Mouse (Mus musculus): Measurements from ENCODE around the gene Pet100.
"Not testable (repeated sequence)": the region's sequence is repeated elsewhere in the genome, so short reads cannot be mapped to it uniquely, and the experiment has no call there.

Pet100 gene

DNA sequence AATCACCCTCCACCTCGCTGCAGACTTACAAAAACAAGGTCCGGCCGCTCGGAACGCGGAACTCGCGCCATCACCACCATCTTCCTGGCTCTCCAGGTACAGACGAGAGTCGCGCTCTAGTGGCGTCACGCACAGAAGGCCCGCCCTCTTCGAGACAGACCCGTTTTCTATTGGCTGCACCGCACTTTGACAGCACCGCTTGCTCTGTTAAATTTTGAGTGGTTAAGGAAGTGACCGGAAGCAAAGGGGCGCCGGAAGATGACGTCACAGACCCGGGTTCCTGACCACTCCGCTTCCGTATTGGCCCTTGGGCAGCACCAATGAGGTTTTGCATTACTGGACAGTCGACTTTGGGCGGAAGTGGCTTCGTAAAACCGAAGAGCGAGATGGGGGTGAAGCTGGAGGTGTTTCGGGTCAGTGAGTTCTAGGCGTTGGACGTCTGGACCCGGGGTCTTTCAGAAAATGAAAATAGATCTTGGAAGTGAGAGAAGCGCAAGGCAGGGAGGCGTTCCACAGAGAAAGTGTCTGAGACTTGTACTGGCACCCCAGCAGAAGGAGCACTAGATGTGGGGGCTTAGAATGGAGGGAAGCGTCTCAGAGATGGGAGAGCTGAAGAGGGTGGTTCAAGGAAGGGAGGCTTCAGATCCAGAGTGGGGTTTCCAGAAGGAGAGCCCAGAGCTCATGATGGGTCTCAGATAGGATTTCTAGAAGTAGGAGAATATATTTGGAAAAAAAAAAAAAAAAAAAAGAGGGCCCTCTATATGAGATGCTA lies at the start of gene Pet100, which contains the start of gene Xab2:
TSS of gene Pet100 (plus strand) at position 350 of the 772 bp plus-strand sequence.
TSS of gene Xab2 (minus strand) at position 118 of the 772 bp plus-strand sequence.
- DNase-seq (ENCODE audit: low spot score): peak; percentile 99

DNA sequence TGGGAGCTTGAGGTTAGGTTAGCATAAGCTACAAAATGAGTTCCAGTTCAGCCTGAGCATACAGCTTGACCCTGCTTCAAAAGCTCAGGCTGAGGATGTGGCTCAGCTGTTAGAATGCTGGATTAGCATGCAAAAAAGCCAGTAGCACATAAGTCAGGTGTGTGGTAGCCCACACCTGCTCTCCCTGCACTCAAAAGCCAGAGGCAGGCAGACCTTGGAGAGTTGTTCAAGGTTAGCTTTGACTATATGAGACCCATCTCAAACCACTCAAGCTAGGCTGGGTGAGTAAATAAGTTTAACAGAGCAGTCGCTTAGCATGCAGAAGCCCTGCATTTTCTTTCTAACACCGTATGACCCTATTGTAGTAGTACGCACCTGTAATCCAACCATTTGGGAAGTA lies 46.8 kb upstream of the Pet100 start:
- DNase-seq (ENCODE audit: low spot score): no peak

DNA sequence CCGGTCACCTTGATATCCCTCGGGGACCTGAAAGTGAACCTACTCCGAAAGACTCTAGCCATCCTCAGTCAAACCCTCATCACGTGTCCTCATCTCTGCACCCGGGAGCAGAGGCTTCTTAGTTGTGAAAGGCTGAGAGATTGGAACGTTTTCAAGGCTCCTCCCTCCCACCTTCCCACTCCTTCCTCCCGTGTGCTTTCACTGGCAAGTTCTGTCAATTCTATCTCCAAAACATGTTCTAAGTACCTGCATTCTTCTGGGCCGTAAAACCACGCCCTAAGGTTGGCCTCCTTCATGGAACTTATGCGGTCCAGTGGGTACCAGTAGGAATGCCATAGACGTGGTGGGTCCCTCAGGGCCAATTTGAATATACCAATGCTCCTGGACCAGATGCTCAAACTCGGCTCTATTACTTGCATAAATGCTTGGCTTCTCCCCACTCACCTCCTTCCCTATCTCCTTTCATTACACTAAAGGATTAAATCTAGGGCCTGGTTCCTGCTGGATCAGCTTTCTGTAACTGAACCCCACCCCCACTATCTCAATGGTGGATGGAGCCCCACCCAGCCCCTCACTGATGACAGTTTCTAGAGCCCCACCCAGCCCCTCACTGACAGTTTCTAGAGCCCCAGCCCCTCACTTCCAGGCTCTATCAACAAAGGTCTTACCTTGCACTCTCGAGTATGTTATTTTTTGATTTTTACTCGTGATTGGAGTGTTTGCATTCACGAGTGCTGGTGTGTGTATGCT lies 45.0 kb upstream of the Pet100 start:
- no peak for DNase-seq (ENCODE audit: low spot score)

DNA sequence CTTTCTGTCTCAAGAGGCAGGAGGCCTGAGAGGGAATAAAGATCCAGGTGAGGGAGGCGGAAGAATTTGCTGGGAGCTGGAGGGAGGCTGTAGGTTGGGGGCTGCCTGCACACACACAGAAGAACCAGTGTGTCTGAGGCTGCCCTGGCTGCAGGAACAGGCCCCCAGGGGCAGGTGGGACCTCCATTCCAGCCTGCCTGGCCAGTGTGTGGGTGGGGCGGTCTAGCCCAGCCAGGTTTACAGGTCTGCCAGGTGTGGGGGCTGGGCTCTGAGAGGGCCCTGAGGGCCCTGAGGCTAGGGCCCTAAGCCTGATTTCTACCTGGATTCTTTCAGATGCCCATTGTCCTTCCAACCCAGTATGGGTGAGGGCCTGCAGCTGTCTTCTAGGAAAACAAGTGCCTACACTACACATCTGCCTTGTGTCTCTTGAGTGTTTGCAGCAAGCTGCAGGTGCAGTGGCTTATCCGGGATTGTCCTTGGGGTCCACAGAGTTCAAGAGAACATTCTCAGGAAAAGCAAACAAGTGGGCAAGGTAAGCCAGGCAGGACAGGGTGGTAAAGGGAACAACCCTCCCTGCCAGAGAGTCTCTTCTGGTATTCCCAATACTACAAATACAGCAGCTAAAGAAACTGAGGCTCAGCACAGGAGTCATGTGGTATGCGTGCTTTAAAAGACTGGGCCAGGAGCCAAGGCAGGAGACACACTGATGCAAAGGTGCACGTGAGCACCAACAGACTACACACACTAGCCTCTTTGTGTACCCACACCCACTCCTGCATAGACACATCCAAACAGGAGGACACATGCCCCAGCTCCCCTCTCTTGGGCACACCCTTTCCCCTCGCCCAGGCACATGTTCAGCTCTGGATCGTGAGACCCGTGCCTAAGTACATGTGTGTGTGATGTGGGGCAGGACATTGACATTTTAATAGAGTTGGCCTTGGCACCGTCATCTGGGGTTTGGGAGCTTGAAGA lies 41.7 kb upstream of the Pet100 start:
- DNase-seq (ENCODE audit: low spot score): no peak

DNA sequence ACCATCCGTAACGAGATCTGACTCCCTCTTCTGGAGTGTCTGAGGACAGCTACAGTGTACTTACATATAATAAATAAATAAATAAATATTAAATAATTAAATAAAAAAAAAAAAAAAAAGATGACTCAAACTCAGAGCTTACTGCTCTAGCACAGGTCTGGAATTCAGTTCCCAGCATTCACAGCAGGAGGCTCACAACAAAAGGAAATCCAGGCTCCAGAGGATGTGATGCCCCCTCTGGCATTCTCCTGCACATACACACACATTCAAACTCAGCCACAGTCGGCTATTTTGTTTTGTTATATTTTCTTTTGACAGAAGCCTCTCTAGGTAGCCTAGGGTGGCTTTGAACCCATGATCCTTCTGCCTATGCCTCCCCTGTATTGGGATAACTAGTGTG lies 39.4 kb upstream of the Pet100 start:
- DNase-seq (ENCODE audit: low spot score): not testable (repeated sequence)

DNA sequence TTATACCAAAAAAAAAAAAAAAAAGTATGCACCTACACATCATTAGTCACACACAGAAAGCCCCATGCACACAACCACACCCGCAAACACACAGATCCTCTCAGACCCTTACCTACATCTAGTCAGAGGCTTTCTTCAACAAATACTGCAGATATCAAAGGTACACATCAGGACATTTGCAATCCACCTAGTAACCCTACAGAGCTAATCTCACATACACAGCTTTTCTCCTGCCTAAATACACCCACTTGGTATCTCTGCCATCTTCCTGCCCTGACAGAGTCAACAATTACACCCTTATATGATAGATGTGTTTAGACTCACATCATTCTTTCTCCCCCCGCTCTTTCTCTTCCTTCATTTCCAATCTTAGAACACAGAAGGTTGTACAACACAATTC lies 34.9 kb upstream of the Pet100 start:
- DNase-seq (ENCODE audit: low spot score): no peak

DNA sequence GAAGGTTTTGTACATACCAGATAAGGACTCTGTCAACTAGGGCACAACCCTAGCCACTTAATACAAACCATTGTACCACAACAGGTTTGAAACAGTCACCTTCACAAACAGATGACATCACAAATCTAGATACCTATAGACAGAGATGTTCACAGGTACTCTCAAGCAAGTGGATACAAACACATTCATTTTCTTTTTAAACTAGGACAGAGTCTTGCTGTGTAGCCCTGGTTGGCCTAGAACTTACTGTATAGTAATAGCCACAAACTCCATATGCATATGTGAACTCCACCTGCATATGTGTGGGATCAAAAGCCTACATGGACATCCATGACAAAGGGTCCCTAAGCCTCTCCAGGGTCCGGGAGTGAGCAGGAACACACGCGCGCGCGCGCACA lies 34.4 kb upstream of the Pet100 start, which contains the start of gene Camsap3:
TSS of gene Camsap3 (plus strand) at position 301 of the 398 bp plus-strand sequence.
- no peak for DNase-seq (ENCODE audit: low spot score)

DNA sequence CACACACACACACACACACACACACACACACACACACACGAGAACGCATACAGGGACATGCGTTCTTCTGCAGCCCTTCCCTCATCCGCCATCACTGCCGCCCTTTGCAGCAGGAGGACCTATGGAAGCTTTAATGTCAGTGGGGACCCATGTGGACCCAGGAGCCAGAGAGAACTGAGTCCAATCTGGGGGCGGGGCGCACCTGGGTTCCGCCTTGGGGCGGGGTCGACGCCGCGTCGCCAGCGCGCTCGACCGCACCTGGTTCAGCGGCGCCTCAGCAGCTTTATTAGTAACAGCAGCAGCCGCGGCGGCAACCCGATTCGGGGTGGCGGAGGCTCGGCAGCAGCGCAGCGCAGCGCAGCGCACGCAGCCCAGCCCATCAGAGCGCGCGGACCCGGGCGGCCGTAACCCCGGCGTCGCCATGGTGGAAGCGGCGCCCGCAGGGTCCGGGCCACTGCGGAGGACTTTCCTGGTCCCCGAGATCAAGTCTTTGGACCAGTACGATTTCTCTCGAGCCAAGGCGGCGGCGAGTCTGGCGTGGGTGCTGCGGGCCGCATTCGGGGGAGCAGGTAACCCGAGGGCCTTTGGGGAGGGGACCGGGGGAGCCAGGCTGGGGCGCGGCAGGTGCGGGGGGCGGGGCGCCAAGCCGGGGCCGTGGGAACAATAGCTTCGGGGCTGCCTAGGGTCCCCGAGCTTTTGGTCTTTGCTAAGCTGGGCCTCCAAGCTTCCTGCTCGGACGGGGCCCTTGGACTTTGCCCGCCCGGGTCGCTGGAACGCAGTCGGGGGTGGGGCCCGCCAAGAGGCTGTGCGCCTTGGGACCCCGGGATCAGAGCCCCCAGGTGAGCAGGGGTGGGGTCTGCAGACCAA lies 33.7 kb upstream of the Pet100 start:
- no peak for DNase-seq (ENCODE audit: low spot score)

DNA sequence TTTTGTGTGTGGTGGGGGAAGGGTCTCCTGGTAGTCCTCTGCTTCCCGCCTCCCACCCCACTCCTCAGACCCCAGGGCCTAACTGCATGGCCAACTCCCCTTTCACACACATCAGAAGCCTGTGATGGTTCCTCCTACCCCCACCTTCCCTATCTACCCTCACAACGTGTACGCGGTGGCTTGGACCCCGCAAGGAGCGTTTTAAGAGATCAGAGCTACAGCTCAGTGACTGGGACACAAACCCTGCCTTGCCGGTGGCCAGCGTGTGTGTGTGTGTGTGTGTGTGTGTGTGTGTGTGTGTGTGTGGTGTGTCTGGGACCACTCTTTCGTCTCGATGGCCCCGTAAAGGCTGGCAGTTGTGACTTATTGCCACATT lies 33.1 kb upstream of the Pet100 start:
- DNase-seq (ENCODE audit: low spot score): no peak

DNA sequence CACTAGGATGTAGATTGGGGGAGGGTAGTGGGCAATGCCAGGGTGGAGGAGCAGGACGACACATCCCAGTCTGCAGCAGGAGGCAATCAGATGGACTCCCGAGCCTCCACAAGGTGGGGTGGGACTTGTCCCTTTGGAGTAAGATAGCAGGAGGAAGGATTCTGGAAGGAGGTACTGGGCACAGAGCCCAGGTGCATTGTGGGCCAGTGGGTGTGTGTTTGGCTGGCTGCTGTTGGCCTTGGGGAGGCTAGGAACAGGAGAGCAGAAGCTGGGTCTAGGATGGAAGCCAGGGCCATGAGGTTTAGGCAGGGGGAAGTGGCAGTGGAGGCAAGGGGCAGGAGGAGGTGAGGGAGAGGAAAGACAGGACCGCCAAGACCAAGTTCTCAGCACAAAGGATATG lies 27.9 kb upstream of the Pet100 start:
- no peak for DNase-seq (ENCODE audit: low spot score)

DNA sequence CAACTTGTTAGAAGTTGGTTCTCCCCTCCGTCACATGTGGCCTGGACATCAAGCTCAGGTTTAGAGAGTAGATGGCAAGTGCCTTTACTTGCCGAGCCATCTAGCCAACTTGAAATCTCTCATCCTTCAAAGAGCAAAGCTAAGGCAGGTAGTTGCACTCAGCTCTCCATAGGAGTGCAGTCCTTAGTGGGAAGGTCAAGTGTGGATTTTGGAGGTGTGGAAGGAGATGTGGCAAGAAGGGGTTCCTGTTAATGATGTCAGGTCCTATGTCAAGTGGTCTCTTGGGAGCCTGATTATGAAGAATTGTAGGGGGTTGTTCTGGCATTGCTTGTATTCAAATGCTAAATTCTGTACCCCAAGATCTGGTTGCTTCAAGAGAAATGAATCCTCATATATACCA lies 26.9 kb upstream of the Pet100 start:
- DNase-seq (ENCODE audit: low spot score): no peak

DNA sequence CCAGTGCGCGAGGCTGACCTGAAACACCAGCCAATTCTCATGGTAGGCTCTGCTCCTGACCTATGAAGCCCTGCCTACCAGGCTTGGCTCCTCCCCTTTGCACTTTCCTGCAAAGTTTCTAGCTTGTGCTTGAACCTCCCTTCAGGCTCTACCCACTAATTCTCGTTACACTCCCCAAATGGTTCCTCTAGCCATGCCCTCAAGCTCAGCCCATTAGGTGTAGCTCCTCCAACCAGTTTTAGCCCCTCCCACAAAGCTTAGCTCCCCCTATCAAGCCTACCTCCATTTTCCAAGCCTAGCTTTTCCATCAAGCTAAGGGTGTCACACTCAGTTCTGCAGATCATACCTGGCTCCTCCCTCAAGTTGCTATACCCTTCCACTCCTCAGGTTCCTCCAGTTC lies 23.3 kb upstream of the Pet100 start:
- DNase-seq (ENCODE audit: low spot score): no peak

DNA sequence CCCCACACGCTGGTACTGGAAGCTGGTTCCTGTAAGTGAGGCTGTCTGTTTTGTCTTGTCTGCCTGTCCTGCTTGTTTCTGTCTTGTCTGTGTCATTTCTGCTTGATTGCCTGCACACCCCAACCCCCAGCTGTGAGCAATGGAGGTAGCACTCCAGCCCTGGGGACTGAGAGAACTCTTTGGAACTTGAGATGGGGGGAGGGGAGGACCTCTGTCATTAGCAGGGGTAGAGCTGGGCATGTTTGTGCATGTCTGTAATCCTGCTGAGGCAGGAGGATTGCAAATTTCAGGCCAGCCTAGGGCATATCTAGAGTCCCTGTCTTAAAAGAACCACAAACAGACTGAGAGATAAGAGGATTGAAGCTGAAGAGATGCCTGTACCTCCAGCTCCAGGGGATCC lies 22.1 kb upstream of the Pet100 start:
- no peak for DNase-seq (ENCODE audit: low spot score)

DNA sequence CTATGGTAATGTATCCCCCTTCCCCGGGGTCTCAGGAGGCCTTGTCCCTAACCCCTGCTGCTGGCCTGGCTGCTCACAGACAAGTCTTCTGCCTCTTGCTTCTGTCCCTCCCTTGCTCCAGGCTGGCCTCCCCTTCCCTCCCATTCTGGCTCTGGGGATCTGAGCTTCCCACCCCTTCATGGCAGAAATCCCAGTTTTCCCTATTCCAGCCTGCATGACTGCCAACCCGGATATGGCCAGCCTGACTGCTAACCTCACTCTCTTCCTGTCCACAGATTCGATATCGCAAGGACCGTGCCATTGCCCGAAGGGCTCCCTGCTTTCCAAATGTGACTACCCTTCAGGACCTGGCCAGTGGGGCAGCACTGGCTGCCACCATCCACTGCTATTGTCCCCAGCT lies 20.9 kb upstream of the Pet100 start:
- no peak for DNase-seq (ENCODE audit: low spot score)

DNA sequence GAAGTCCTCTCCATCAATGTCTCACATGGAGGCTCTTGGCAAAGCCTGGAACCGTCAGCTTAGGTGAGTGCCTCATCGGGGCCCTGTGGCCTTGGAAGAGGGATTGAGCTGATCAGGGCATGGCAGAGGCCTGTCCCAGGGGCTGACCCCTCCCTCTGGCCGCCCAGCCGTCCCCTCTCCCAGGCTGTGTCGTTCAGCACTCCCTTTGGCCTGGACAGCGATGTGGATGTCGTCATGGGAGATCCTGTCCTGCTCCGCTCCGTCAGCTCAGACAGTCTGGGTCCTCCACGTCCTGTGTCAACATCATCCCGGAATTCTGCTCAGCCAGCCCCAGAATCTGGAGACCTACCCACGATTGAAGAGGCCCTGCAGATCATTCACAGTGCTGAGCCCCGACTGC lies 17.9 kb upstream of the Pet100 start:
- DNase-seq (ENCODE audit: low spot score): no peak

DNA sequence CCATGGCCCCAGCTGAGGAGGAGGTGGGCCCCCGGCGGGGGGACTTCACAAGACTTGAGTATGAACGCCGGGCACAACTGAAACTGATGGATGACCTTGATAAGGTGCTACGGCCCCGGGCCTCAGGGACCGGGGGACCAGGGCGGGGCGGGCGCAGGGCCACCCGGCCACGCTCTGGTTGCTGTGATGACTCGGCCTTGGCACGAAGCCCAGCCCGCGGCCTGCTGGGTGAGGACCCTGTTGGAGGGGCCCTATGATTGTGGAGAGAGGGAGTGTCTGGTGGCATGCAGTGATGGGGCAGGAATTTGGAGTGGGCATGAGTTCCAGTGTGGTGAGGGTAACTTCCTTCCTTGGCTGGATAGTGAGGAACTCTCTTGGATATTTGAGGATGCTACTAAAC lies 14.8 kb upstream of the Pet100 start:
- DNase-seq (ENCODE audit: low spot score): no peak

DNA sequence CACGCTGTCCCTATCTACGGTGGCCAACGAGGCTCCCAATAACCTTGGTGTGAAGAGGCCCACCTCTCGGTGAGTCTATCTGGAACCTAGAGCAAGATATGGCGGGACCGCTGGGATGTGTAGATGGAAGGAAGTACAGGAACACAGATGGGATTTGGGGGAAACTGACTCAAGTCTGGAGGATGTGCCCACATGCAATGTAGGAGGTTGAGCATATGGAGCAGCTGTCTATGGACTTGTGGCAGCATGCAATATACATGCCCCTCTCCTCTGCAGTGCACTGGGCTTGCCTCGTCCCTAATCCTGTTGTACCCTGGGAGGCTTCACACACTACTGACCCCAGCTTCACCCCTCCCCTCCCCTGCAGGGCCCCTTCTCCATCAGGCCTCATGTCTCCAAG lies 13.5 kb upstream of the Pet100 start:
- DNase-seq (ENCODE audit: low spot score): no peak

DNA sequence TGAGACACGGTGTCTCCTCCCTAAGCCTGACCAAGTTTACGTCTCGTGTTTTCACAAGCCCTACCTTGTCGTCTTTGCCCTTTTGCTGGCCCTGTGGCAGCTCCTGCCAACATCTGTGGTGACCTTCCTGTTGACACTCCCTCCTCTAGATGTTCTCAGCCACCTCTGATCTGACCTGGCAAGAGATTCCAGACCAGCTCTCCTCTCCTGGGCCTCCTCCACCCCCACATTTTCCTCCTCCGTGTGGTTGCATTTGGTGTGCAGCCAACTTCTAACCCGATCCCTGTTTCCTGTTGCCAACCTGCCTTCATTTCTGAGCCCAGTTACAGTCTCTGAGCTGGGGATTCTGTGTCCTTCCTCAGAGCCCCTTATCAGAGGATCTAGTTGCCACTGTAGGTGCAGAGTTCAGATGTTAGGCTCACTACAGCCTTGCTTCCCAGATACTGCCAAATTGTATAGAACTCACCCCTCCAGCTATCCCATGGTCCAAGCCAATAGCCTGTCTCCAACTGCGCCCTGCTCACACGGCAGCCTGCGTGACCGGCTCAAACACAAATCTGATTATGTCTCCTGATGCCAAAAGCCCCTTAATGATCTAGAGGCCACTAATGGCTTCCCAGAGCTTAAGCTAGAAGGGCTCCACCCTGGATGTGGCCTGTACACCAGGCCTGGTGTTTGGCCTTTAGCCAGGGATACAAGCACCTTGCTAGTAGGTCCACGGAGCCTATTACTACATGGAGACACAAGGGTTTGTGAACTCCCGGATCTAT lies 12.1 kb upstream of the Pet100 start:
- DNase-seq (ENCODE audit: low spot score): no peak

DNA sequence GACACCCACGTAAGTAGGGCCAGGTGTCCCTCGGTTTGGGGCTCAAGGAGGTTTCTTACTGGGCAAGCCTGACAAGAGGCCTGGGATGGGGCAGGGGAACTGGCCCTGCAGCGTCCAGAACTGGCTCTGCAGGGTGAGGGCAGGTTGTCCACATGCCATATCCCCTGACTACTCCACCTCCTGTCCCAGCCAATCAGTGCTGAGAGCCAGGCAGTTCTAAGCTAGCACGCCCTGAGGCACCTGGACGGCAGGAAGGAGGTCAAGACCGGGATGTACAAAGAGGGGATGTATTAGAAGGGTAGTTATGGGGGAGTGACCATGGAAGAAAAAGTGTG lies 11.6 kb upstream of the Pet100 start:
- no peak for DNase-seq (ENCODE audit: low spot score)

DNA sequence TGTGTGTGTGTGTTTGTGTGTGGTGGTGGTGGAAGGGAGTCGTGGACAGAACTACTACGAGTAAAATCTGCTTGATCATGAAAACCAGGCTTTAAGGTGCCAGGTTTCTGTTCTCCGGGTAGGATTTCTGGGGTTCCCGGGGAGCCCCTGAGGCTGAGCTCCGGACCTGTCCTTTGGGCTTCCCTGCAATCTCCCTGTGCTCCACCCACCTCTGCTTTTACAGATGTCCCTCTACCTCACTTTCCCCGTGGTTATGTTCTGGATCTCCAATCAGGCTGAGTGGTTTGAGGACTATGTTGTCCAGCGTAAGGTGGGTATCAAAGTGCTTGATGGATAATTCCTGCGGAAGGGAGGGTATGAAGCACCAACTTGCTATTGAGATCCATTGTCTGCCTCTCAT lies 771 bp downstream of the Pet100 start:
- DNase-seq (ENCODE audit: low spot score): no peak

DNA sequence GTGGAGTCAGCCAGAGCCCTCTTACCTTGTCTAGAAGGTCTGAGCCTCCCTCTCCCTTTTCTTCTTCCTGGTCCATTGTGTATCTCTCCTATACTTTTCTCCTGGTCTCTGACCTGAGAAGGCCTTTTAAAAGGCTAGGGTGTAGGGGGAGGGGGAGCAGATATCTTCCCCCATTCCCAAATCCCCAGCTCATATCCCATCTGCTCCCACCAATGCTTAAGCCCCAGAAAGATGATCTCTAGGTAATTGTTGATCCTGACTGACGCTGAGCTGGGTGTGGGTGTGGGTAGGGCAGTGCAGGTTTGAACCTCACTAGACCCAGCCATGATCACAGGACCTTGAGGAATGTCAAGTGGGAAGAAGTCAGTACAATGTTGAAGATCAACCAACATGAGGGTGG lies 4.1 kb downstream of the Pet100 start, which contains the start of gene Pcp2:
TSS of gene Pcp2 (minus strand) at position 101 of the 400 bp plus-strand sequence.
- DNase-seq (ENCODE audit: low spot score): no peak
